Mouse (Mus musculus) kidney, embryonic 16.5 days (tissue): ENCODE measurements around the gene Fam219a. TPM values are rescaled to one million over a fixed set of nuclear protein-coding genes. Genes with fewer than 3 reads are reported as not detected.
A peak's percentile ranks its signal among the peaks of the same experiment; 100 is the strongest.

ENCODE experiments used
- ATAC-seq: fragments of 200-750 bp; cut with Nextera tagmentation; 2 replicates; pipeline ENCODE4 v1.8.0; 2017; ENCODE audit warnings: moderate TSS enrichment; ENCODE audit not compliant: low FRiP score, low TSS enrichment
- H3K27ac ChIP-seq: fragments of 300-500 bp; sonication (generic); 2 replicates; pipeline ENCODE4 v1.5.1; 2014; ENCODE audit warnings: low read length
- H3K27me3 ChIP-seq: fragments of 300-500 bp; sonication (generic); 2 replicates; pipeline ENCODE4 v1.6.1; 2014; ENCODE audit warnings: low read length, control low read depth, mixed read lengths; ENCODE audit not compliant: insufficient read depth
- H3K36me3 ChIP-seq: fragments of 300-500 bp; sonication (generic); 2 replicates; pipeline ENCODE4 v1.6.1; 2014; ENCODE audit warnings: low read length, control low read depth, mixed read lengths; ENCODE audit not compliant: insufficient read depth
- H3K4me1 ChIP-seq: fragments of 300-500 bp; sonication (generic); 2 replicates; pipeline ENCODE4 v1.6.1; 2014; ENCODE audit warnings: low read length, control low read depth, mixed read lengths; ENCODE audit not compliant: insufficient read depth
- H3K4me2 ChIP-seq: fragments of 300-500 bp; sonication (generic); replicated peaks from 2 replicates; pipeline ENCODE4 v1.6.1; 2014; ENCODE audit warnings: low read depth, low read length
- H3K4me3 ChIP-seq: fragments of 300-500 bp; sonication (generic); 2 replicates; pipeline ENCODE4 v1.5.1; 2014; ENCODE audit warnings: mild to moderate bottlenecking, low read length
- H3K9ac ChIP-seq: fragments of 300-500 bp; sonication (generic); replicated peaks from 2 replicates; pipeline ENCODE4 v1.6.1; 2014; ENCODE audit warnings: low read length
- H3K9me3 ChIP-seq: fragments of 300-500 bp; sonication (generic); 2 replicates; pipeline ENCODE4 v1.6.1; 2016; ENCODE audit warnings: low read length, control low read depth
- WGBS: fragments of 180-500 bp; shearing (Covaris S2); extraction: QIAGEN DNeasy Blood & Tissue Kit; methylation state at CpG from one replicate; pipeline ENCODE4 v1.1.7; 2014; 5-methylcytosine and 5-hydroxymethylcytosine counted together
- polyA plus RNA-seq: library from polyadenylated mRNA; unstranded; fragments of >200 nt; fragmentation: Nextera tagmentation; extraction: Ambion mirVana; gene quantifications from 2 replicates; pipeline ENCODE4 v1.2.1, GENCODE M21; 2015

The Fam219a gene
- polyA plus RNA-seq, 1 experiment from 2014 or later, result 2.2 TPM

DNA sequence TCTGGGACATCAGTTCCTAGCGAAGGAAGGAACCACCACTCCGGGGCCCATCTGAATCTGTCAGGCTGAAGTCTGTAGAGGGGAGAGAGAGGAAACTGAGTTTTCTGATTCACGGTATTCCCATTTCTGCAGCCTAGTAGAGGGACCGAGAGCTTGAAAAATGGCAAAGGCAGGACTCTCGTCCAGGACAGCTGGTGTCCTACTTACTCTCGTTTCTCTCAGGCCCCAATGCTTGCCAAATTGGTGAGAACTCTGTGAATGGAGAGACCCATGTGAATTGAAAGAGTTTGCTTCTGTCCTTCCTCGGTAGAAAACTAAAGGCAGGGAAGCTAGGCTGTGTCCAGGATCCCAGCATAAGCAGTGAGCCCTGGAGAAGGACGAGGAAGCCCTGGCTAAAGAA, 69.7 kb downstream of the Fam219a start:
- Histone ChIP-seq H3K4me3 (no peak overlapping the region), H3K36me3 (no peaks in the 10 kb centered on the region), H3K9me3 (no peaks in the 10 kb centered on the region), H3K4me2 (no peak overlapping the region), H3K27ac (no peak overlapping the region), H3K4me1 (peaks cover 39% of the 10 kb centered on the region), H3K9ac (no peak overlapping the region), H3K27me3 (peaks cover 57% of the 10 kb centered on the region)
- WGBS, result 68% methylated on average over 8 of the region's 8 CpGs
- ATAC-seq, result no peak

DNA sequence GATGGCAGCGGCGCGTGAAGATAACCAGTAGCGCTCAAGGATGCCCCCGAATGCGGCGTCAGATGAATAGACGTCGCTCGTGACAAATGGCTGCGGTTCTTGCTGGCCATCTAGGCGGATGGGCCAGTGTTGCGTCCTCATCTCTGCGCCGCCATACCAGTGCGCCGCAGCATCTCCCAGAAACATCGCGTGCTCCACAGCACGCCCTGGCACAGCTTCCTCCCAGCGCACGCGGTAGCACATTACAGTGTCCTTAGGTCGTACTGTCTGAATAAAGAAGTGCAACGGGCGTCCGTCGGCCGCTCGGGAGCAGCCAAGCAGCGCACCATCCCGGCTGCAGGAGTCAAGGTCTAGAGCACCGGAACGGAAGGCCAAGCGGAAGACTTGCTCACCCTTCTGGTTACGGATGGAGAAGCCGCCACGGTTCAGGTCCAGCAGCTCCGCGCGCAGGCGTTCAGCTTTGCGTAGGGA, 70.4 kb downstream of the Fam219a start:
- peak overlapping the region; percentile 51 for H3K4me2 ChIP-seq
- peaks cover 42% of the 10 kb centered on the region for H3K4me1 ChIP-seq
- no peaks in the 10 kb centered on the region for H3K9me3 ChIP-seq
- peak overlapping the region; percentile 39 for H3K4me3 ChIP-seq
- no peak overlapping the region for H3K27ac ChIP-seq
- H3K36me3 ChIP-seq, result no peaks in the 10 kb centered on the region
- WGBS, result 5% methylated on average over 43 of the region's 43 CpGs
- ATAC-seq, result no peak
- no peak overlapping the region for H3K9ac ChIP-seq
- peaks cover 57% of the 10 kb centered on the region for H3K27me3 ChIP-seq

DNA sequence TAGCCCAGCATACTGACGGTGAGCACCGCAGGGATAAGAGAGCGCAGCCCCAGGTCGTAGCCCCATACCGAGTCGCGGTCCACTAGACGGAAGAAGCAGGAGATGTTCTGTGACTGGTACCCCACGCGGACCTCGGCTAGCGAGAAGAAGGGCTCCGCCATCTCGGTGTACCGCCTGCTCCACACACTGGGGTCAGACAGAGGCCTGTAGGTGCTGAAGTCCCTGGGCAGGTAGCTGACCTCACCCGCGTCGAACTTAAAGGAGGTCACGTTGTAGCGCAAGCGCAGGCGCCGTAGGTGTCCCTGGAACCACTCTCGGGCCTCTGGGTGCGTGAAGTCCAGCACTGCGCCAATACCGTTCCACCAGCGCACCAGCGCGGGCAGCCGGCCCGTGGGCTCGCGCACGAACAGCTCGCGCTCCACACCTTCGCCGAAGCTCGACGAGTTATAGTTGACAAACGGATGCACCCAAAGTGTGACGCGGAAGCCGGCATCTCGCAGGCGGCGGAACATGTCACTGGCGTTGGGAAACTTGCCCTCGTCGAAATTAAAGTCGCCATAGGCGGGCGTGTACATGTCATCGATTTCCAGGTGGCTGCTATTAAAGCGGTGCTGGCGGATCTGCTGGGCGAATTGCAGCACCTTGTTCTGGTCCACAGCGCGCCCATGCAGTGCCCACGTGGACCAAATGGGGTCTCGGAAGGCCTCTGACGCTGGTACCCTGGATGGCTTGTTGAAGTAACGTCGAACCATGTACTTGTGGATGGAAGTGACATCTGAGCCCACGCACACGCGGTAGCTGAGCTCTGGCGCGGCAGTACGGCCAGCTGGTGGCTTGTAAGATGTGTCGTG, 71.1 kb downstream of the Fam219a start:
- 10% methylated on average over 72 of the region's 72 CpGs for WGBS
- 0 out of 2 replicates have a peak overlapping the region, but pooled peaks have one; percentile 35 for H3K9ac ChIP-seq
- no peak for ATAC-seq

DNA sequence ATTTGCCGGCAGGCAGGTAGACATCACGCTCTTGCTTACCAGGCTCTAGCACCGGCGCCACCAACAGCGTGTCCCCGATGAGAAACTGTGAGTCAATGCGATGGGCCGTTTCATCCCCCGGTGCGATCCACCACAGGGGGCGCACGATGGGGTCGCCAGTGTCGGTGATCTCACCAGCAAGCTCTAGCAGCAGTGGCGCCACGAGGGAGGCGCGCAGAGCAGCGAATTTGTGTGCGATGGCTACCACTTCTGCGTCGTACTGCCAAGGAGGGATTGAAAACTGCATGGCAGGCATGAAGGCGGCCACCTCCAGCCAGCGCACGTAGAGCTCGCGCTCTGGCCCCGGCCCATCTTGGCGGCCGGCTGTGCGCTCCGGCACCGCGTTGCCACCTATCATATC, 71.8 kb downstream of the Fam219a start:
- ATAC-seq, result no peak; the same call in 1 of the 2 replicates
- no peak overlapping the region for H3K27ac ChIP-seq
- peaks cover 57% of the 10 kb centered on the region for H3K27me3 ChIP-seq
- WGBS, result 3% methylated on average over 34 of the region's 34 CpGs
- H3K4me2 ChIP-seq, result peak overlapping the region; percentile 51
- no peaks in the 10 kb centered on the region for H3K36me3 ChIP-seq
- peak overlapping the region; percentile 35; the same call in 1 of the 2 replicates for H3K9ac ChIP-seq
- H3K4me3 ChIP-seq, result peak overlapping the region; percentile 39
- H3K9me3 ChIP-seq, result no peaks in the 10 kb centered on the region
- peaks cover 36% of the 10 kb centered on the region for H3K4me1 ChIP-seq

More for the DNA sequence above, 71.1 kb downstream of the Fam219a start:
- H3K4me1 ChIP-seq, result peaks cover 39% of the 10 kb centered on the region
- H3K36me3 ChIP-seq, result no peaks in the 10 kb centered on the region
- no peaks in the 10 kb centered on the region for H3K9me3 ChIP-seq
- peak overlapping the region; percentile 39 for H3K4me3 ChIP-seq
- peaks cover 57% of the 10 kb centered on the region for H3K27me3 ChIP-seq
- peak overlapping the region; percentile 51 for H3K4me2 ChIP-seq
- H3K27ac ChIP-seq, result no peak overlapping the region

DNA sequence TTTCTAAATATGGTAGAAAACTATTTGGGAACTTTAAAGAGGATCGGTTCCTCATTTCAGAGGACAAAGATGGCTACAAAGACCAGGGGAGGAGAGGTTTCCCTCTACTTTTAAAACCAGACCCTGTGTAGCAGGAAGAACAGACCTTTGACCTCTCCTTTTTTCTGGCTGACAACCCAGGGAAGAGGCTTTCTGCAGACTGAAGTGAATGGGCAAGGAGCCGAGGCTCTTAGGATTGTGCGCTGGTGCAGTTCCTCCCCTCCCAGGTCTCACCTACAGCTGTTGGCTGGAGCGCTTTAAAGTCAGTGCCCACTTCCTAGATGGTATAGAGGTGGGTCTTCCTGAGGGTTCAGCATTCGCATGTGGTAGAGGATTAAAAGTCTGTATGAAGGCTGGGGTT, 72.3 kb downstream of the Fam219a start:
- no peak overlapping the region for H3K27ac ChIP-seq
- no peaks in the 10 kb centered on the region for H3K36me3 ChIP-seq
- no peak overlapping the region for H3K9ac ChIP-seq
- H3K9me3 ChIP-seq, result no peaks in the 10 kb centered on the region
- peaks cover 31% of the 10 kb centered on the region for H3K4me1 ChIP-seq
- 60% methylated on average over 5 of the region's 5 CpGs for WGBS
- H3K4me3 ChIP-seq, result no peak overlapping the region
- H3K27me3 ChIP-seq, result peaks cover 51% of the 10 kb centered on the region
- ATAC-seq, result no peak
- peak overlapping the region; percentile 51; the same call in 1 of the 2 replicates for H3K4me2 ChIP-seq

DNA sequence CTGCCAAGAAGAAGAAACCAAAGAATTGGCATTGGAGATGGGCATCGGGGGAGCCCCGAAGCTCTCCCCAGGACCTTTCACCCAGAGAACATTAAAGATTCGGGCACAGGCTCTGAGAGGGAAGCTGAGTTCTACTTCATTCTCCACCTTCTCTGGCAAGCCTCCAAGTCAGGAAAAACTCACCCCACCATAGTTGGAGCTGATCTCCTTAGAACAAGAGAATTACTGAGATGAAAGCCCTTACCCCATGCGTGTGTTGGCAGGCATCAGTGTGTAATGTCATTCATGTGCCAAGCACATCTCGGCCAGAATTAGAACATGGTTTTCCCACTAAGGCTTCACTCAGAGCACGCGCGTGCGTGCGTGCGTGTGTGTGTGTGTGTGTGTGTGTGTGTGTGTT, 73.5 kb downstream of the Fam219a start:
- no peaks in the 10 kb centered on the region for H3K36me3 ChIP-seq
- peaks cover 39% of the 10 kb centered on the region for H3K27me3 ChIP-seq
- no peak for ATAC-seq
- no peak overlapping the region for H3K4me2 ChIP-seq
- WGBS, result 87% methylated on average over 11 of the region's 11 CpGs
- H3K9me3 ChIP-seq, result no peaks in the 10 kb centered on the region
- no peak overlapping the region for H3K27ac ChIP-seq
- no peak overlapping the region for H3K4me3 ChIP-seq
- peaks cover 27% of the 10 kb centered on the region for H3K4me1 ChIP-seq
- H3K9ac ChIP-seq, result no peak overlapping the region

DNA sequence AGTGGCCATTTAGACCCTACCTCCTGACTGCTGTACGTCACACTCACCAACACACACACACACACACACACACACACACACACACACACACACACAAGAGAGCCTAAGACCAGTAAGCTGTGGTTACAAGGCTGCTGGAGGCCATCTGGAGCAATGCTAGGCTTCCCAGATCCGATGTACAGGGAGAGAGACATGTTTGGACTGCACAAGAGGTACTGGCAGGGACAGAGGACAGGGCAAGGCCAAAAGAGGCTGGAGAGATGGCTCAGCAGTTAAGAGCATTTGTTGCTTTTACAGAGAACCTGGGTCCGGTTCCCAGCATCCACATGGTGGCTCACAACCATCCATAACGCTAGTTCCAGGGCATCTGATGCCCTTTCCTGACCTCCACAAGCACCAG, 74.3 kb downstream of the Fam219a start:
- Histone ChIP-seq H3K36me3 (no peaks in the 10 kb centered on the region), H3K4me3 (no peak overlapping the region), H3K4me2 (no peak overlapping the region), H3K27ac (peak overlapping the region; percentile 7; the same call in 1 of the 2 replicates), H3K9me3 (no peaks in the 10 kb centered on the region), H3K27me3 (peaks cover 32% of the 10 kb centered on the region), H3K9ac (no peak overlapping the region), H3K4me1 (peaks cover 27% of the 10 kb centered on the region)
- no peak for ATAC-seq
- 83% methylated on average over 4 of the region's 4 CpGs for WGBS

DNA sequence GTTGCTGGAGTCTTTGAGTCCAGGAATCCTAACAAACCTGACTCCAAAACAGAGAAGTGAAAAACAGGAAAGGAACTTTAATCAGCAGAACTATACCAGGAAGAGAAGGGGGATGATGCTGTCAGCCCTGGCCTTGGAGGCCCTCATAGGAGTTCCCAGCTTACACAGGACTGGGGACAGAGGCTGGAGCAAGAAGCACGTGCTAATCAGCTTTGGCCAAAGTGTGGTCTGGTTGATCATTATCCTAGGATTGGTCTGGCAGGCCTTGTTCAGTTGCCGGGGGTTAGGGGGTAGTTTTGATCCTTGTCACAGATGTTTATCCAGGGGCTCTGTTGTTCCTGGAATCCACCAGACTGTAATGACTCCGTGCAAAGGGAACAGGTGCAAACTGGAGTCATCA, 75.0 kb downstream of the Fam219a start:
- peak; percentile 29; the same call in 1 of the 2 replicates for ATAC-seq
- WGBS, result 26% methylated on average over 3 of the region's 3 CpGs
- H3K9me3 ChIP-seq, result no peaks in the 10 kb centered on the region
- peaks cover 26% of the 10 kb centered on the region for H3K4me1 ChIP-seq
- H3K27me3 ChIP-seq, result peaks cover 25% of the 10 kb centered on the region
- H3K9ac ChIP-seq, result no peak overlapping the region
- H3K4me3 ChIP-seq, result no peak overlapping the region
- H3K36me3 ChIP-seq, result no peaks in the 10 kb centered on the region
- H3K27ac ChIP-seq, result peak overlapping the region; percentile 68
- no peak overlapping the region for H3K4me2 ChIP-seq

DNA sequence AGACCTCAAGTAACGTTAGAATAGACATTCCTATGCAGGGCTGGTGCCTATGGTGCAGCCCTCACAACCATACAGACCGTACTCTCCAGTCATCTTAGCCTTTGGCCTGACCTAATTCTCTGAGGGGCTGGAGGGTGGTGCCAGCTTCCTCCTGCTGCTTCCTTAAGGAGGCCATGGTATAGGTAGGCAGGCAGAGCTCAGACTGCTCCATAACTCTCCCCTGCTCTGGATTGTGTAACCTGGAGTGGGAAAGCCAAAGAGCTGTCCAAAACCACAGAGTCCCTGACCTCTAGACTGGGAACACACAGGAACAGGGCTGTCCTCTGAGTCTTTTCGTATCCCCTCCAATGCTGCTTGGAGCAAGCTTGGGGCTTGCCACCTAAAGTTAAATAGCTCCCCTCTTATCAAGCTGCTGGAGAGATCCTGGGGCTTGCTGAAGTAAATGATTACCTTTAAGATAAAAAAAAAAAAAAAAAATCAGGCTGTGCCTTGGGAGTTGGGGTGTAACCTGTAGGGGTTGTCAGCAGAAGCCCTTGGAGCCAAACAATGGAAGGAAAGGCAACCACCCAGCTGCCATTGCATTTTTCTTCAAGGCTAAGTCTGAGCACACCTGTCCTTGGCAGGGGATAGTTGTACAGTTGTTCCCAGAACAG, 75.7 kb downstream of the Fam219a start:
- peak; percentile 32; the same call in 1 of the 2 replicates for ATAC-seq
- Histone ChIP-seq H3K36me3 (no peaks in the 10 kb centered on the region), H3K4me2 (no peak overlapping the region), H3K9me3 (no peaks in the 10 kb centered on the region), H3K27me3 (peaks cover 17% of the 10 kb centered on the region), H3K27ac (peak overlapping the region; percentile 68), H3K4me1 (peaks cover 18% of the 10 kb centered on the region), H3K4me3 (no peak overlapping the region), H3K9ac (no peak overlapping the region)
- WGBS, result 74% methylated on average over 3 of the region's 3 CpGs
